Mouse (Mus musculus) bone marrow macrophage, adult 2 months (primary cell): Measurements from ENCODE around the gene Gm11099.

Experiments used
- CTCF ChIP-seq: IDR thresholded peaks from 2 replicates; pipeline ENCODE4 v1.5.1; 2012; ENCODE audit warnings: low read depth, mild to moderate bottlenecking, low read length, moderate library complexity
- POLR2A ChIP-seq: IDR thresholded peaks from 2 replicates; pipeline ENCODE4 v1.6.1; 2012; ENCODE audit warnings: mild to moderate bottlenecking, low read depth, low read length, borderline replicate concordance

GRCm38 (mm10) chr2:58842443-58842842 lies 16.8 kb upstream of the Gm11099 start:
- TF ChIP-seq CTCF = no peak
- no peak for TF ChIP-seq POLR2A
